ENCODE assay signal across 2 mouse cellular contexts in genomic region chrX:94709752-94710151, GRCm38 (mm10). TPM values are rescaled to one million over a fixed set of nuclear protein-coding genes. Genes with fewer than 3 reads are reported as not detected.
DNase-seq lines count a peak whose midpoint lies in the region; ATAC-seq and TF ChIP-seq lines count a peak whose summit lies in the region.
"Not testable (repeated sequence)": the region's sequence is repeated elsewhere in the genome, so short reads cannot be mapped to it uniquely, and the experiment has no call there.

No protein-coding gene starts in this region.

- H3K4me1 ChIP-seq in lung, embryonic 16.5 days (replicated peaks; ENCODE audit: control insufficient read depth, insufficient read depth, low read length); lung, postnatal 0 days (ENCODE audit: insufficient read depth, low read depth, low read length): not testable (repeated sequence)

- not testable (repeated sequence) for H3K27ac ChIP-seq in lung, embryonic 16.5 days (ENCODE audit: low read length); lung, postnatal 0 days (ENCODE audit: low read length)

- not testable (repeated sequence) for DNase-seq in lung, postnatal 0 days (ENCODE audit: low spot score)

- TF ChIP-seq EP300 in lung, postnatal 0 days (IDR thresholded peaks at IDR 0.05) = not testable (repeated sequence)

- not testable (repeated sequence) for H3K4me2 ChIP-seq in lung, embryonic 16.5 days (ENCODE audit: low read depth, low read length); lung, postnatal 0 days (replicated peaks; ENCODE audit: low read depth, low read length)

- H3K9ac ChIP-seq in lung, embryonic 16.5 days (ENCODE audit: low read length); lung, postnatal 0 days (replicated peaks; ENCODE audit: low read depth): not testable (repeated sequence)

- H3K36me3 ChIP-seq in lung, embryonic 16.5 days (ENCODE audit: control insufficient read depth, insufficient read depth, low read length); lung, postnatal 0 days (ENCODE audit: insufficient read depth, low read length): not testable (repeated sequence)

- not testable (repeated sequence) for H3K27me3 ChIP-seq in lung, embryonic 16.5 days (ENCODE audit: control insufficient read depth, insufficient read depth, low read depth, low read length); lung, postnatal 0 days (replicated peaks; ENCODE audit: insufficient read depth, low read length)

- not testable (repeated sequence) for H3K9me3 ChIP-seq in lung, embryonic 16.5 days (ENCODE audit: control insufficient read depth, low read length); lung, postnatal 0 days (ENCODE audit: low read length)

- H3K4me3 ChIP-seq in lung, embryonic 16.5 days (ENCODE audit: low read length); lung, postnatal 0 days (ENCODE audit: low read depth, low read length): not testable (repeated sequence)

- ATAC-seq in lung, embryonic 16.5 days (ENCODE audit: low read depth) = 0 out of 2 replicates have a peak, but pooled peaks have one; percentile 52
- ATAC-seq in lung, postnatal 0 days = peak; percentile 98

- TF ChIP-seq CTCF in lung, postnatal 0 days (IDR thresholded peaks at IDR 0.05) = not testable (repeated sequence)

- WGBS in lung, embryonic 16.5 days = no CpG with 5 or more reads among the region's 3 CpGs
- no CpG with 5 or more reads among the region's 3 CpGs for WGBS in lung, postnatal 0 days

RNA-seq across cellular contexts. Expression of gene Zxdb, which starts 14.6 kb away (rescaled TPM):
- 1.3 TPM in 2 replicates for polyA plus RNA-seq in lung, embryonic 16.5 days (2015; fragmentation: Nextera tagmentation; extraction: Ambion mirVana)
- polyA plus RNA-seq in lung, postnatal 0 days (2015; fragmentation: Nextera tagmentation; extraction: Ambion mirVana) = 1.8 and 1.9 TPM in 2 replicates
